Comparison of ENCODE assay signal across 11 mouse cellular contexts in genomic region chr9:99421914-99422313, GRCm38 (mm10). TPM values are rescaled to one million over a fixed set of nuclear protein-coding genes. Genes with fewer than 3 reads are reported as not detected.
"Had no signal": no experiment of that assay in that cellular context is flagged by ENCODE, and none has a peak within 500 bp of the region (broad histone marks: within the 10 kb centered on the region; RNA-seq: fewer than 3 reads in every experiment).

No protein-coding gene starts in this region.

- ATAC-seq: midbrain, embryonic 13.5 days had no signal

- H3K9me3 ChIP-seq: limb, embryonic 13.5 days; midbrain, embryonic 13.5 days had no signal

- H3K36me3 ChIP-seq: limb, embryonic 13.5 days; midbrain, embryonic 13.5 days had no signal

- H3K9ac ChIP-seq: limb, embryonic 13.5 days; midbrain, embryonic 13.5 days had no signal

- H3K27me3 ChIP-seq: limb, embryonic 13.5 days; midbrain, embryonic 13.5 days had no signal

- DNase-seq: kidney, adult 8-10 months; layer of hippocampus, adult 9-11 months; lung, adult 18-20 months; right cerebral cortex, postnatal 25 days; thymus, postnatal 14 days had no signal

- H3K27ac ChIP-seq: limb, embryonic 13.5 days; midbrain, embryonic 13.5 days had no signal

- H3K4me2 ChIP-seq: limb, embryonic 13.5 days; liver, embryonic 11.5 days; midbrain, embryonic 13.5 days had no signal

- H3K4me3 ChIP-seq: limb, embryonic 13.5 days; midbrain, embryonic 13.5 days had no signal

RNA-seq across cellular contexts. Expression of gene Nme9, which starts 29.4 kb away (rescaled TPM):
- total RNA-seq: left cerebral cortex, postnatal 36 days had no signal
- polyA plus RNA-seq: kidney, embryonic 16.5 days; limb, embryonic 13.5 days; liver, embryonic 11.5 days; neural tube, embryonic 14.5 days had no signal
